10 mouse cellular contexts compared by ENCODE assay signal in the genomic region with DNA sequence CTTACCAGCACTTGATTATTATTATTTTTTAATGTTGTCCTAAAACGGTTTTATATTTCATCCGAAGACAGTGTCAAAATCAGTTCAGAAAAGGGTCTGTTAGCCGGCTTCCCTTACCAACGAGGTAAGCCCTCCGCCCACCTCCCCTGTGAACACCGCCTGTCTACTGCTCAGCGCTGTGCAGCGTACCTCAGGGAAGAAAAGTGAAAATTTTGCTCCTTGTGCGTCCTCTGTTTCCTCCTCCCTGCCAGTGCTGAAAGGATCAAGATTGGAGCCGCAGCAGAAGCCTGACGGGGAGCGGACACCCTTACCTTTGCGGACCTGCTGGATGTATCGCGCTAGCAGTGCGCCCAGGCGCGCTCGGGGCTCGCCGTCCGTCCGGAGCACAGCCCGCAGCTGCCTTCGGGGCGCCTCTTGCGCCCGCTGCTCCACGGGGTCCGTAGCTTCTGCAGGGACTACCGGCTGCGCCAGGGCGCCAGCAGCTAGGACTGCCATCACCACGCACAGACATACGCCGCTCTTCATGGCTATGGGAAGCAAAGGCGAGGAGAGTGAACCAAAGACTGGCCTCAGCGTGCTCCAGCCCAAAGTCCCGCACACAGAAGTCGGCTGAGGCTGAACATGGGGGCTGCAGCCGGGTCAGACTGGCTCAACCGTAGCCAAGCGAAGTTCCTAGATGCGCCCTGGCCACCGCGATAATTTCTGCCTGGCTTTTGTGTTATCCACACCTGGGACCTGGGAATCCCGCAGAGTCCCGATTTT. TPM values are rescaled to one million over a fixed set of nuclear protein-coding genes. Genes with fewer than 3 reads are reported as not detected.
A peak's percentile ranks its signal among the peaks of the same experiment; 100 is the strongest.
DNase-seq lines count a peak whose midpoint lies in the region; ATAC-seq and TF ChIP-seq lines count a peak whose summit lies in the region.
"Had no signal": no experiment of that assay in that cellular context is flagged by ENCODE, and none has a peak within 500 bp of the region (broad histone marks: within the 10 kb centered on the region; RNA-seq: fewer than 3 reads in every experiment).

No protein-coding gene starts in this region.

- peaks cover 69% of the 10 kb centered on the region for H3K27me3 ChIP-seq in heart, embryonic 14.5 days (ENCODE audit: control insufficient read depth, insufficient read depth, low read length)
- peaks cover 37% of the 10 kb centered on the region for H3K27me3 ChIP-seq in forebrain, embryonic 15.5 days
- peaks cover 47% of the 10 kb centered on the region for H3K27me3 ChIP-seq in midbrain, embryonic 11.5 days (ENCODE audit: control insufficient read depth, insufficient read depth, low read length)

- no peak for ATAC-seq in heart, embryonic 14.5 days (ENCODE audit: insufficient number of reproducible peaks, insufficient read depth, low FRiP score, low read depth)
- no peak; the same call in 1 of the 2 replicates for ATAC-seq in forebrain, embryonic 15.5 days (replicated peaks)
- no peak for ATAC-seq in midbrain, embryonic 11.5 days (ENCODE audit: low FRiP score)

- H3K9ac ChIP-seq in heart, embryonic 14.5 days (ENCODE audit: low read length): no peak overlapping the region
- H3K9ac ChIP-seq in ES-E14 (ENCODE audit: insufficient read depth, low read depth, low read length, poor library complexity, severe bottlenecking): peak overlapping the region; percentile 4; the same call in 1 of the 2 replicates
- peak overlapping the region; percentile 36 for H3K9ac ChIP-seq in forebrain, embryonic 15.5 days (replicated peaks)
- 0 out of 2 replicates have a peak overlapping the region, but pooled peaks have one; percentile 16 for H3K9ac ChIP-seq in midbrain, embryonic 11.5 days (ENCODE audit: low read length)

- H3K36me3 ChIP-seq in heart, embryonic 14.5 days (ENCODE audit: control insufficient read depth, insufficient read depth, low read length): no peaks in the 10 kb centered on the region
- no peaks in the 10 kb centered on the region for H3K36me3 ChIP-seq in ES-E14 (ENCODE audit: control insufficient read depth, insufficient read depth, low read length, poor library complexity, severe bottlenecking)
- H3K36me3 ChIP-seq in forebrain, embryonic 15.5 days: no peaks in the 10 kb centered on the region
- H3K36me3 ChIP-seq in midbrain, embryonic 11.5 days (ENCODE audit: control insufficient read depth, insufficient read depth, low read length): no peaks in the 10 kb centered on the region

- DNase-seq in heart, adult 8-10 months (ENCODE audit: low spot score): no peak
- DNase-seq in ES-E14 (ENCODE audit: low read depth, low spot score): no peak
- DNase-seq in midbrain, embryonic 11.5 days (ENCODE audit: low spot score, missing footprints): peak; percentile 89
- no peak for DNase-seq in thymus, postnatal 14 days
- no peak for DNase-seq in right cerebral cortex, adult 18-20 months
- no peak for DNase-seq in gastrocnemius, adult 18-20 months (ENCODE audit: low spot score)
- DNase-seq: cerebellum, postnatal 36 days had no signal

- no peak overlapping the region for H3K27ac ChIP-seq in heart, embryonic 14.5 days (replicated peaks in 1 of 2; ENCODE audit: control insufficient read depth in 1 of 2, insufficient read depth in 1 of 2, low read depth in 2 of 2, low read length in 2 of 2)
- no peak overlapping the region for H3K27ac ChIP-seq in ES-E14 (ENCODE audit: insufficient read depth, low read depth, low read length, poor library complexity, severe bottlenecking)
- H3K27ac ChIP-seq in forebrain, embryonic 15.5 days (replicated peaks): no peak overlapping the region
- H3K27ac ChIP-seq in midbrain, embryonic 11.5 days (ENCODE audit: low read depth, low read length): no peak overlapping the region

- H3K4me2 ChIP-seq in heart, embryonic 14.5 days (ENCODE audit: low read length): peak overlapping the region; percentile 54
- H3K4me2 ChIP-seq in forebrain, embryonic 15.5 days (replicated peaks): peak overlapping the region; percentile 63
- peak overlapping the region; percentile 44 for H3K4me2 ChIP-seq in midbrain, embryonic 11.5 days

- in situ Hi-C loops in ES-E14 (cut with MboI; ENCODE audit: low sequenced_read_pairs in 2 of 2, unreplicated experiment in 2 of 2): no loop called here

- no peaks in the 10 kb centered on the region for H3K9me3 ChIP-seq in heart, embryonic 14.5 days (ENCODE audit: control insufficient read depth, low read length)
- H3K9me3 ChIP-seq in ES-E14 (ENCODE audit: control insufficient read depth, insufficient read depth, low read depth, low read length): no peaks in the 10 kb centered on the region
- H3K9me3 ChIP-seq in forebrain, embryonic 15.5 days: no peaks in the 10 kb centered on the region
- H3K9me3 ChIP-seq in midbrain, embryonic 11.5 days (ENCODE audit: control insufficient read depth, low read length): no peaks in the 10 kb centered on the region

- H3K4me1 ChIP-seq in heart, embryonic 14.5 days (ENCODE audit: control insufficient read depth in 2 of 2, insufficient read depth in 2 of 2, low read length in 2 of 2): peaks cover 3% of the 10 kb centered on the region in 2 experiments; a peak in 2 of 4 replicates
- H3K4me1 ChIP-seq in ES-E14 (ENCODE audit: control insufficient read depth in 2 of 2, insufficient read depth in 2 of 2, low read length in 2 of 2, poor library complexity in 1 of 2): 0 out of 4 replicates have a peak, but pooled peaks cover 0 to 2% of the 10 kb centered on the region in 2 experiments
- H3K4me1 ChIP-seq in forebrain, embryonic 15.5 days: peaks cover 10% of the 10 kb centered on the region
- H3K4me1 ChIP-seq in midbrain, embryonic 11.5 days (ENCODE audit: control insufficient read depth, insufficient read depth, low read length): peaks cover 7% of the 10 kb centered on the region

- H3K4me3 ChIP-seq in heart, embryonic 14.5 days (ENCODE audit: control insufficient read depth in 1 of 2, insufficient read depth in 1 of 2, low read depth in 1 of 2, low read length in 2 of 2): peak overlapping the region; percentile 15 to 24
- H3K4me3 ChIP-seq in ES-E14 (ENCODE audit: insufficient read depth in 1 of 2, low read depth in 1 of 2, low read length in 2 of 2, poor library complexity in 1 of 2, severe bottlenecking in 1 of 2): peak overlapping the region; percentile 54 to 63
- H3K4me3 ChIP-seq in forebrain, embryonic 15.5 days: peak overlapping the region; percentile 41
- peak overlapping the region; percentile 21 for H3K4me3 ChIP-seq in midbrain, embryonic 11.5 days (ENCODE audit: low read depth, low read length)

- 2% methylated on average over 48 of the region's 48 CpGs for WGBS in heart, embryonic 14.5 days
- WGBS in forebrain, embryonic 15.5 days: 2% methylated on average over 48 of the region's 48 CpGs
- WGBS in midbrain, embryonic 11.5 days: 2% methylated on average over 47 of the region's 48 CpGs

TF ChIP-seq in ES-E14, 5 proteins besides CTCF, POLR2A, EP300 and RAD21:
- no peak for TF ChIP-seq CHD2 (IDR thresholded peaks at IDR 0.05; ENCODE audit: low read depth, low read length)
TF ChIP-seq in ES-E14: peak in this region for 0.

RNA-seq across cellular contexts. Expression of a gene that starts 1.3 kb away (rescaled TPM):
- 0.72 TPM in 1 of 2 replicates, not detected in the other for polyA plus RNA-seq in heart, embryonic 14.5 days (2014; fragmentation: Nextera tagmentation; extraction: Ambion mirVana)
- total RNA-seq in heart, adult 8-10 months (2022): not detected
- total RNA-seq in ES-E14 (2012; rRNA removed): 0.37 TPM in 1 of 2 replicates, not detected in the other
- 30.0 and 35.0 TPM in 2 replicates for polyA plus RNA-seq in forebrain, embryonic 15.5 days (2015; fragmentation: Nextera tagmentation; extraction: Ambion mirVana)
- polyA plus RNA-seq in midbrain, embryonic 11.5 days (2014; fragmentation: Nextera tagmentation; extraction: Ambion mirVana): 8.7 and 8.8 TPM in 2 replicates
- total RNA-seq in gastrocnemius, adult 18-20 months (2021): not detected
- total RNA-seq: liver, adult 2 months had no signal
- polyA plus RNA-seq: liver, adult 2 months had no signal
